ENCODE assay signal across 14 mouse cellular contexts in the genomic region with DNA sequence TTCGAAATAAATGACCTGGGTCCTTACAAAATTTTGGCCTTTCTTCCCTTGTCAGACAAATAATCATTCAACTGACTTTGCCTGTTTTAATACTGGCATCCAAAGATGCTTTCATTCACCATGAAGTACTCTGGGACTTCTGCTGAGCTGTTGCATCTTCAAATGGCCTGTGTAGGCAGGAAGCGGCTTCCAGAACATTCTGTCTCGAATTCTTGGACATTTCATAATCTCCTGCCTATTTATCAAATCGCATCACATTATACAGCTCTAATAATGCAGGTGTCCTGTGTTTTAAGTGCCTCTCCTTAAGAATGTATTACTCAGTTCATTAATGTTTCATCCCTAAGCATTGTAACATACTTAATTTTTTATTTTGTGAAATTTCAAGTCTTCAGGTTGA.
DNase-seq lines count a peak whose midpoint lies in the region.
"Had no signal": no experiment of that assay in that cellular context is flagged by ENCODE, and none has a peak within 500 bp of the region (broad histone marks: within the 10 kb centered on the region; RNA-seq: fewer than 3 reads in every experiment).

No protein-coding gene starts in this region.

- peak; percentile 2 for DNase-seq in gastrocnemius, adult 18-20 months (ENCODE audit: low spot score)
- DNase-seq in gastrocnemius, adult 8-10 months (ENCODE audit: low spot score in 2 of 2): no peak
- DNase-seq in lung, postnatal 25 days (ENCODE audit: low spot score): peak; percentile 16
- no peak for DNase-seq in lung, postnatal 14 days
- DNase-seq in skeletal muscle tissue, adult 2 months (ENCODE audit: low read depth, low spot score): peak; percentile 4
- DNase-seq: adrenal gland, adult 8-10 months; adrenal gland, postnatal 14 days; adrenal gland, postnatal 36 days; B cell, adult 2 months; cerebellum, adult 11-12 months; cerebellum, adult 2 months; cerebellum, adult 9-10 months; cerebellum, postnatal 10 days; cerebellum, postnatal 25 days had no signal

Comparison
In these comparisons a context has a peak if more than half of its experiments do, and no peak if none do; other contexts are left out.
1. DNase-seq: peak in gastrocnemius, adult 18-20 months (single experiment), lung, postnatal 25 days (single experiment) and skeletal muscle tissue, adult 2 months (single experiment); none in gastrocnemius, adult 8-10 months (0 of 2) and lung, postnatal 14 days (single experiment).